Mouse (Mus musculus) E14TG2a.4 (cell line): ENCODE data around the gene Slc35d3.
A peak's percentile ranks its signal among the peaks of the same experiment; 100 is the strongest.

Source experiments
- CTCF ChIP-seq: conservative IDR thresholded peaks from 2 replicates; pipeline ENCODE4 v1.5.1; 2014; ENCODE audit warnings: low read length
- NANOG ChIP-seq: IDR thresholded peaks from 2 replicates; pipeline ENCODE4 v1.6.1; 2014; ENCODE audit warnings: borderline replicate concordance, low read length, mixed read lengths
- POU5F1 ChIP-seq: IDR thresholded peaks from 2 replicates; pipeline ENCODE4 v1.6.1; 2014; ENCODE audit warnings: low read length, borderline replicate concordance

DNA sequence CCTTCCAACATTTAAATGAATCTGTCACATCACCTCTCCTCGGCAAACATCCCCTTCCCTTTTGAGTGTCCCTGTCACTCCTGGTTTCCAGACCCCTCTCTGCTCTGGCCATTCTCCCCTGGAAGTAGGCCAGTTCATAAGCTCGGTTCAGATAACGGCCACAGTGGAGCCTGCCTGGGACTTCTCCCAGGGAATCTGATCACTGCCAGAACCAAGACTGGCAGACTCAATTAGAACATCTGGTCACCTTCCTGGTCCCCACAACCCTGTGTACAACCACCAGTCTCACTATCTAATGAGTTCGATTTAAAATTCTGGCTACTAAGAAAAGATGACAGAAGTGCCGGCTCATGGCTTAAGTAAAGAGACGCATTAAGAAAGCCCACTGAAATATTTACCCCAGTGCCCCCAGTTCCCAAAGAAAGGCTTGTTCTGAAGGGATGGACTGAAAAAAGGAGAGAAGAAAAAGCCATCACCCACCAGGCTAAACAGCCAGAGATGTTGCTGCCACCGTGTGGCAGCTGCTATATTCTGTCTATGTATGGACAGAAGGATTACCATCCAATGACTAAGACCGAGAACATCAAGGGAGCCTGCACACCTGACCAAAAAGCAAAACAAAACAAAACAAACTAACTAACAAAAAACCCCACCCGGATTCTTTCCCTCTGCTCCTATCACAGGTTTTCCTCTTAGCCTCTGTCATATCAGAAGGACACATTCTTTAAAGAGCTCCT, 39.7 kb downstream of the Slc35d3 start:
- TF ChIP-seq CTCF (peak; percentile 29), POU5F1 (no peak), NANOG (no peak)
